Mouse (Mus musculus): Measurements from ENCODE around the gene Rhoh. TPM values are rescaled to one million over a fixed set of nuclear protein-coding genes. Genes with fewer than 3 reads are reported as not detected.

Rhoh gene
- polyA plus RNA-seq (2014; fragmentation: Illumina TruSeq; extraction: RNeasy Lipid Tissue Mini Kit (QIAGEN cat#74804); ENCODE audit: low read depth, low replicate concordance) = 1.8 TPM

DNA sequence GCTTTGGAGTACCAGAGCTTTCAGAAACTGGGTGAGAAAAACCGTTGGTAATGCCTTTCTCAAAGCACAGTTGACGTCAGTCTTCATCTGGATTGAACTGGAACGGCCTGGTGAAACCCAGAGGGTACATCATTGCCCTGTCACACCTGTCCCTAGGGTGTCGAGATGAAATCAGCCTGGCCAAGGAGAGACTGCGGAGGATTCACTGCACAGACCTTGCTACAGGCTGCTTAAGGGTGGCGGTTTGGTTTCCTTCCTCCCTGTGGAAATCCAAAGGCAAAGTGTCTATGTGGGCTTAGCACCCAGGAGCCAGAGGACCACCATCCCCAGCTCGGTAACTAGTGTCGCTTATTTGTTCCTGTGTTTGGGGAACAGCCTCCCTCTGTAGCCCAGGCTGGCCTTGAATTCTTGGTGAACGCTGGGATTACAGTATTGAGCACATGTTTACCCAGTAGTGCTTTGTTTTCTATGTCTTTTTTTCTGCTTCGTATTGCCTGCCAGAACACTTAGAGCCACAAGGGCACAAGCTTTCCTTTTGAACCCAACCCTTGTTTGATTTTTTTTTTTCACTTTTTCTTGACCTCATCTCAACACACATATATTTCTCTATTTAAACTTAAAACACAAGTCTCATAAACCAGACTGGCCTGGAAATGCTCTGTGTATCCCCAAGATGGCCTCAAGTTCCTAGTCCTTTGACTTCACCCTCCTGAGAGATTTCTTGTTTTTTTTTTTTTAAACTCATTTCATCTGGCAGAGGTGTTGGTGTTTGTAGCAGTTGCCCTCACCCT lies at the start of gene Rhoh:
TSS of gene Rhoh (plus strand) at position 60 of the 791 bp plus-strand sequence.

DNA sequence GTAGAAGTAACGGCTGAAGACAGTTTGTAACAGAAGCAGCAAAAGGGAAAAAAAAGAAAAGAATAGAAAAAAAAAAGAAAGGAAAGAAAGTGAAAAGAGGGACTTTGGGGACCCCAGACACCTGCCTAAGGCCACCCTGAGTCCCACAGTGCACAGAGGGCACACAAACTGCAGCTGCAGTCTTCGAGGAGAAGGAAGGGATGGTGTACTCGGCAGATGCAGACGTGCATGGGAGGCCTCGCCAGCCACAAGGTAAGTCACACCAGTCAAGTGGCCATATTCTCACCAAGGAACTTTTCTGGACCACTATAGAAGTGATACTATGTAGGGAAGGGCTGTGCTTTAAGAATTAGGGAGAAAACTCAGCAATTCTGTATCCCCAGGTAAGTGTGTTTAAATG lies 73.8 kb downstream of the Rhoh start, which contains the start of gene Chrna9:
TSS of gene Chrna9 (plus strand) at position 139 of the 400 bp plus-strand sequence.

Other genes starting within 250 kb of the Rhoh start
- gene Pds5a, start 162.9 kb upstream of the Rhoh start, polyA plus RNA-seq (2014; fragmentation: Illumina TruSeq; extraction: RNeasy Lipid Tissue Mini Kit (QIAGEN cat#74804); ENCODE audit: low read depth, low replicate concordance) = 279 TPM
- 36.4 TPM for gene N4bp2, start 97.7 kb upstream of the Rhoh start, polyA plus RNA-seq (2014; fragmentation: Illumina TruSeq; extraction: RNeasy Lipid Tissue Mini Kit (QIAGEN cat#74804); ENCODE audit: low read depth, low replicate concordance)
- not detected for gene Chrna9, start 73.7 kb downstream of the Rhoh start, polyA plus RNA-seq (2014; fragmentation: Illumina TruSeq; extraction: RNeasy Lipid Tissue Mini Kit (QIAGEN cat#74804); ENCODE audit: low read depth, low replicate concordance)
- gene 9130230L23Rik, start 143.1 kb downstream of the Rhoh start, polyA plus RNA-seq (2014; fragmentation: Illumina TruSeq; extraction: RNeasy Lipid Tissue Mini Kit (QIAGEN cat#74804); ENCODE audit: low read depth, low replicate concordance) = 5.2 TPM

All from sigmoid colon, adult 10 weeks (tissue).